Mouse (Mus musculus) liver, adult 2 months (tissue): ENCODE results near the gene Nfia.

ENCODE experiments used
- CTCF ChIP-seq: fragments of 200-500 bp; IDR thresholded peaks from 2 replicates; pipeline ENCODE4 v1.5.1; 2011; ENCODE audit warnings: low read depth, low read length, control low read depth
- POLR2A ChIP-seq: fragments of 200-500 bp; IDR thresholded peaks from 2 replicates; pipeline ENCODE4 v1.6.1; 2011; ENCODE audit warnings: low read length, control low read depth; ENCODE audit not compliant: insufficient read depth; ENCODE audit errors: extremely low read depth

GRCm38 (mm10) chr4:98009966-98010365 lies 237.4 kb downstream of the Nfia start:
- no peak for TF ChIP-seq CTCF
- no peak for TF ChIP-seq POLR2A
